Mouse (Mus musculus): Measurements from ENCODE around the gene Arfgef2.
A peak's percentile ranks its signal among the peaks of the same experiment; 100 is the strongest.

Arfgef2 gene

GRCm38 (mm10) chr2:166865476-166865875 lies 60.1 kb downstream of the Arfgef2 start:
- DNase-seq = no peak

GRCm38 (mm10) chr2:166870271-166870865 lies 65.0 kb downstream of the Arfgef2 start:
- DNase-seq = peak; percentile 54 to 77

DNA sequence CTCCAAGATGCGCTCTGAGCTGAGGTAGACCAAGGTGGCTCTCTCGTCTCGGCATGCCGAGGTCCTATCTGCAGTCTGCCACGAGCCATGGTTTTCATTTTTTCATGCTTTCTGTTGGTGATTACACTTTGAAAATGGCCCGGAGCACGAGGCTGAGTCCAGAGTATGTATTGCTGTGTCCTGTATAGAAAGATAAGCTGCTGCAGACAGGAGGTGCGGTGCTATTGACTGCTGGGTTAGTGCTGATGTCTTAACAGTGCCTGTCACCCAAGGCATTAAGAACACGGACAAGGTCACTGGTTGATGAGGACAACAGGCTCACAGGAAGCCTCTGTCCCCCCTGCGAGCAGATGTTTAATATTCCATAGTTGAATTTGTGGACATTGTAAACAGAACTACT lies 65.5 kb downstream of the Arfgef2 start:
- no peak for DNase-seq

- DNase-seq = no peak
Observed at GRCm38 (mm10) chr2:166874675-166875280, 69.4 kb downstream of the Arfgef2 start.

DNA sequence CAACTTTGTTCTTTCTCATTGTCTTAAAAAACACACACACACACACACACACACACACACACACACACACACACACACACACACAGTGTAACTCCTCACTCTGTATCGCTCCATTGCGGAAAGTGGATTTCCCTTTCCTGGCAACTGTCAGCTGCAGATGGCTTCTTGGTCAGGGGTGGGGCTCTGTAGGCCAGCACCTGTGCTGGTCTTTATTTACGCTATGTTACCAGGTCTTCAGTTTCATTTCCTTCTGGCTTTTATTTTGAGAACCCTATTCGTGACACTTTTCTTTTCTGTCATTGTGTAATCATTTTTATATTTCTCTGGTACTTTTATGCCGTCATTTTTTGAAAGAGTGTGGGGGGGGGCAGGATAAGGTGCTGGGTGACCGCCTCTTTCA lies 70.2 kb downstream of the Arfgef2 start:
- no peak for DNase-seq

DNA sequence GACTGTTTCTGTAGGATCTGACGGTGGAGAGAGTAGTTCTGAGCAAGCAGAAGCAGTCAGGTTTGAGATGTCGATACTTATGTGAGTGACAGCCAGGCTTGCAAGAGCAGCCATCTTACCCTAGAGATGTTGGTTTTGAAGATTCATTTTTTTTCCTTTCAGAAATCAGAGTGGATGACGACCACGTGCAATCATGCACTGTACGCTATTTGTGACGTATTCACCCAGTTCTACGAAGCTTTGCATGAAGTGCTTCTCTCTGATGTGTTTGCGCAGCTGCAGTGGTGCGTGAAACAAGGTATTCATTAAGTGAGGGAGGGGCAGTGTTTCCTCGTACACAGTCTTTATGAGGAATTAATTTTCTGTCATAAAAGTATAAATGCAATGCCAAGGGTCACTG lies 70.9 kb downstream of the Arfgef2 start:
- no peak for DNase-seq

GRCm38 (mm10) chr2:166885066-166885465 lies 79.7 kb downstream of the Arfgef2 start:
- DNase-seq = peak in 1 of 2 experiments; percentile 48

- DNase-seq = no peak
Observed at GRCm38 (mm10) chr2:166885619-166886018, 80.2 kb downstream of the Arfgef2 start.

- no peak for DNase-seq
Observed at GRCm38 (mm10) chr2:166886231-166886630, 80.8 kb downstream of the Arfgef2 start.

- DNase-seq = no peak
Observed at GRCm38 (mm10) chr2:166887816-166888215, 82.4 kb downstream of the Arfgef2 start.

- no peak for DNase-seq
Observed at GRCm38 (mm10) chr2:166891366-166891880, 86.0 kb downstream of the Arfgef2 start.

- peak; percentile 36 to 37 for DNase-seq
Observed at GRCm38 (mm10) chr2:166892158-166892680, 86.8 kb downstream of the Arfgef2 start.

- DNase-seq = no peak
Observed at GRCm38 (mm10) chr2:166893036-166893435, 87.6 kb downstream of the Arfgef2 start.

DNA sequence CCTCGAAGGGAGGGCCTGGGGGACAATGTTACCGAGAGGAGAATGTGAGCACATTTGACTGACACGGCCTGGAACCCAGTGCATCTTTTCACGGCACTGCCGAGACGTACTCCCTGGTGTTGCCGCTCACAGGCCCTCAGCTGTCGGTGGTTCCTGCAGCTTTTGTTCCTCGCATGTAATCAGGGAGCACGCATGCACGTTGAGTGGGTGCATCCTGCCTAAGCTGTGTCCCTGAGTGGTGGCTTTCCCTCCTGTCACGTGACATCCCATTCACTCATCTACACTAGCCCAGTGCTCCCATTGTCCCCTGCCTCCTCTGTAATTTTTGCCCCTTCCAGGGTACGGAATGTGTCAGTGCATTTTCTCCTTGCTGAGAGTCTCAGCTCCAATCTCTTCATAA lies 91.0 kb downstream of the Arfgef2 start:
- DNase-seq = no peak

- DNase-seq = no peak
Observed at GRCm38 (mm10) chr2:166896974-166897373, 91.6 kb downstream of the Arfgef2 start.

GRCm38 (mm10) chr2:166899161-166899560 lies 93.8 kb downstream of the Arfgef2 start:
- DNase-seq = no peak

DNA sequence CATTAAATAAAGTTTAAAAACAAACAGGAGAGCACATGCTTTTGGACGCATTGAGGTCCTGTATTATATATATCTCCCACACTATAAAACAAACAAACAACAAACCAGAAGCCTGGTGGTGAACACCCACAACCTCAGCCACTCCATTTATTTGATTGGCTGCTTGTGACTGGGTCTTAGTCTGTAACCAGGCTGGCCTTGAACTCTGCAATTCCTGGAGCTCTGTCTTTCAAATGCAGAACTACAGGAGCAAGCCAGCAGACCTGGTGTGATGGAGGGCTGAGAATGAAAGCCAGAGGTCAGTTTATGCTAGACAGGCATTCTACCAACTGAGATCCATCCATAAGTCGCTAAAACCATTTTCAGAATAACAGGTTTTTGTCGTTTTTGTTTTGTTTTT lies 94.4 kb downstream of the Arfgef2 start:
- DNase-seq = no peak

DNA sequence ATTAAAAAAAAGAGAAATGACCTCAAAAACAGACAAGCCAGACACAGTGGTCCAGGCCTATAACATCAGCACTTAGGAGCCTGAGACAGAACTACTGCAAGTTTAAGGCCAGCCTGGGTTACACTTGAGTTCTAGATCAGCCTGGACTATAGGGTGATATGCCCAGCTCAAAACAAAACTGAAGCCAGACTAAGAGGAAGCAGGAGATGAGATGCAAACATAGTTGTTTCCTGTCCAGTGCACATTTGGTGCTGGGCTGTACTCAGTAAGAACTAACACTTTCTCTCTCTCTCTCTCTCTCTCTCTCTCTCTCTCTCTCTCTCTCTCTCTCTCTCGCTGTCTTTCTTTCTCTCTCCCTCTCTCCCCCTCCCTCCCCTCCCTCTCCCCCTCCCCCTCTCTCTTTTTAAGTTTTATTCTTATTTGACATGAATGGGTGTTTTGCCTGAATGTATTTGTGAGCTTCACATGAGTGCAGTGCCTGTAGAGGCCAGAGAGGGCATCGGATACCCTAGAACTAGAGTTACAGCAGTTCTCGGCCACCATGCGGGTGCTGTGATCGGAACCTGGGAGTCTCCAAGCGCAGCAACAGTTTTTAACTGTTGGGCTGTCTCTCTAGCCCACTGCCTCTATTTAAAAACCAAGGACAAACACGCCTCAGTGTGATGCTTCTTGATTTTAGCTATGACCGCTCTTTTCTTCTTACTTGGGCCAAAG lies 95.6 kb downstream of the Arfgef2 start:
- no peak for DNase-seq

GRCm38 (mm10) chr2:166903719-166904282 lies 98.4 kb downstream of the Arfgef2 start:
- no peak for DNase-seq

DNA sequence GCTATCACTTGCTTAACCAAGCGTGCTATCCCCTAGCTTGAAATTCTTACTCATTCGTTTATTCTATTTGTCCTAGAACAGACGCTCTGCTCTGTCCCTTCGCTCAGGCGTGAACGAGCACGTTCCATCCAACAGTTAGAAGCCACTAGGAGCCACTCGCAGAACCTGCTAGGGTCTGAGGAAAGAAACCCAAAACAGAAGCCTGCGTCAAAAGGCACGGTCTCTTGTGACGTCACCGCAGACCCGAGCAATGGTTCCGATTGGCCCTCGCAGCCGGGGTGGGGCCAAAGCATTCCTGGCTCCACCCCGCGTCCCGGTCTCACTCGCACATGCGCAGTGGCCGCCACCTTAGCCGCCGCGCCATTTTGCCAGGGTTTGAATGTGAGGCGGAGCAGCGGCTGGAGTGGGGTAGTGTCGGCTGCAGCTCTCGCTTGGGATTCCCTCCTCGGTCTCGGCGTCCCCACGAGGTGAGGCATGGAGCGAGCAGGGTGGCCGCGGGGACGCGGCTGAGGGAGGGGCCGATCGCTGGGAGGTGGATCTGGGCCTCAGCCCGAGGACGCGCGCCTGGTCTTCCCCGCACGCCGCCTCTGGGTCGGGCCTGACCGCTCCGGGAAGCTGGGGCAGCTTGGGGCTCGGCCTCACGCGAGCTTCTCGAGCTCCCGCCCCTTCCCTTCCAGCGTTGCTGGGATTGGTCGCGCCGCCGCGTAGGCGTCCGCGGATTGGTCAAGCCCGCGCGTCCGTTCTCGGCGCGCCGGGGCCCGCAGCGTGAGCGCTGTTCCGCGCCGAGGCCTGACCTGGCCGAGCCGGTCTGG lies 100.5 kb downstream of the Arfgef2 start, which contains the start of gene Cse1l:
TSS of gene Cse1l (plus strand) at position 330 of the 812 bp plus-strand sequence.
- DNase-seq = peak; percentile 98 to 99

GRCm38 (mm10) chr2:166906523-166907182 lies 101.3 kb downstream of the Arfgef2 start:
- DNase-seq = no peak

DNA sequence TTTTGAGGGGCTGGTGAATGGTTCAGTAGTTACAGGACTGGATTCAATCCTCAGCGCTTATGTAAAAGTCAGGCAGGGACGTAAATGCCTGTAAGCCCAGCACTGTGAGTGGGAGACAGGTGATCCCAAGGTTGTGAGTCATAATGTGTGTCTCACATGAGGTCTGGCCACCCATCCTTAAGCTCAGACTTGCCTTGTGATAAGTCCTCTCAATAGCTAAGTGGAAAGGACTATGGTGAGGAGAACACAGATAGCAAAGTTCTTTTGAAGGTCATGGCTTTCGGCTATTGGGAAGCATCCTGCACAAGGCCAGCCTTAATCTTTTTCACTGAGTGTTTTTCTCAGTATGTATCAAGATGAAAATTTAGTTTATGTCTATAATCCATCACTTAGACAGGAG lies 104.3 kb downstream of the Arfgef2 start:
- DNase-seq = no peak

Data from kidney, postnatal 36 days (tissue).